Mouse (Mus musculus) ES-E14 (cell line): ENCODE results near the gene Sept10.

Experiments
- HCFC1 ChIP-seq: IDR thresholded peaks from 2 replicates; pipeline ENCODE4 v1.6.1; 2012; ENCODE audit warnings: low read length, inconsistent platforms, borderline replicate concordance; ENCODE audit not compliant: insufficient read depth
- ZC3H11A ChIP-seq: IDR thresholded peaks from 2 replicates; pipeline ENCODE4 v1.6.1; 2012; ENCODE audit warnings: low read depth, mild to moderate bottlenecking, inconsistent platforms, low read length, borderline replicate concordance

DNA sequence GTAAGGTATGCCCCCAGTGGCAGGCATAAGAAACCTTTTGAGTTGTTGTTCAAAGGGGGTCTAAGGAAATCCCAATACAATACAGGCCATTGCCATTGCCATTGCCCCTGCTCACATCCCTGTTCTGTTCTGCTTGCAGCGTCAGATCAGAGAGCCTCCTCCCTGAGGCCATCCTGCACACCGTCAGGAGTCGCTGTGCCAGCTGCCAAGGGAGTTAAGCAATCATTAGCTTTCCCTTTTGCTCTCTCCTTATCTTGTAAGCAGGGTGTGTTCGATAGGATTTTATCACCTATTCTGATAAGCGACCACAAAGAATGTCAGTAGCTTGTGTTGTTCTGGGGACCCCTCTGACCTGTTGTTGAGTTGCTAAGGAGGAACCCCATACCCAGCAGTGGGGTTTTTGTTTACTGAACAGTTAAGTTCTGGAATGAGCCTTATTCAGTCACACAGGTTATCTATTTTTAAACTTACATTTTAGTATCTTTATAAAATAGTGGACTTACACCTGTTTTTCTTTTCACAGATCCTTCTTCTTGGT lies 69.0 kb downstream of the Sept10 start:
- no peak for TF ChIP-seq ZC3H11A
- no peak for TF ChIP-seq HCFC1
